Mouse (Mus musculus) brain, adult 2 months (tissue): ENCODE measurements around the gene Cacng4.
A peak's percentile ranks its signal among the peaks of the same experiment; 100 is the strongest.

Experiments used
- DNase-seq: peaks from one replicate; pipeline ENCODE4 v3.0.0; 2011; ENCODE audit warnings: low read depth, low spot score

The Cacng4 gene

DNA sequence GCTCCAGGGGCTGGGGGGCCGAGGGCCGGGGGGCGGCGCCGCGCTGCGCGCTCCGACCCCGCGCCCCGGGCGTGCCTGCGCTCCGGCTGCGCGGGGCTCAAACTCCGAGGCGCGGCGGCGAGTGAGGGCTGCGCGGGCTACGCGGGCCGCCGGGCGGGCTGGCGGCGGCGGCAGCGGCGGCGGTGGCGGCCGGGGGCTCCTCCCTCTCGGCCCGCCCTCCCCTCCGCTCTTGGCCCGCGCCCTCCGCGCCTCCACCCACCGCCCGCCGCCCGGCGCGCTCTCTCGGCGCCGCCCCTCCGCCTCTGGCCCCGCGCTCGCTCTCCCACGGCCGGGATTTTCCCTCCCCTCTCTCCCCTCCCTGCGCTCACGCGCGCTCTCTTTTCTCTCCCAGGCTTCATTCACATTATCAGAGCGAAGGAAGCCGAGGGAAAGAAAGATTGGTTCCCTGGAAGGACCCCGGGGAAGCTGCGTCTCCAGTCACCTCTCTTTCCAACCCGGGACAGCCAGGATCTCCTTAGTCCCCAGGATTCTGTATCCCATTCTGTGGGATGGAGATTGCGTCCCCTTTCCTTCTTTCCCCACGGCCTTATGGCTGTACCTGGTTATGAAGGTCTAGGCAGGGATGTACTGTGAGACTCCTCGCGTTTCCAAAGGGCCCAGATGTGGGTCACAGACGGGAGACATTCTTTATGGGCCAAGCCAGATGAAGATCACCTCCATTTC lies at the start of gene Cacng4:
Gene Cacng4, minus strand, starts transcription at position 11 of the 723 bp plus-strand sequence.
- DNase-seq, result peak; percentile 61

DNA sequence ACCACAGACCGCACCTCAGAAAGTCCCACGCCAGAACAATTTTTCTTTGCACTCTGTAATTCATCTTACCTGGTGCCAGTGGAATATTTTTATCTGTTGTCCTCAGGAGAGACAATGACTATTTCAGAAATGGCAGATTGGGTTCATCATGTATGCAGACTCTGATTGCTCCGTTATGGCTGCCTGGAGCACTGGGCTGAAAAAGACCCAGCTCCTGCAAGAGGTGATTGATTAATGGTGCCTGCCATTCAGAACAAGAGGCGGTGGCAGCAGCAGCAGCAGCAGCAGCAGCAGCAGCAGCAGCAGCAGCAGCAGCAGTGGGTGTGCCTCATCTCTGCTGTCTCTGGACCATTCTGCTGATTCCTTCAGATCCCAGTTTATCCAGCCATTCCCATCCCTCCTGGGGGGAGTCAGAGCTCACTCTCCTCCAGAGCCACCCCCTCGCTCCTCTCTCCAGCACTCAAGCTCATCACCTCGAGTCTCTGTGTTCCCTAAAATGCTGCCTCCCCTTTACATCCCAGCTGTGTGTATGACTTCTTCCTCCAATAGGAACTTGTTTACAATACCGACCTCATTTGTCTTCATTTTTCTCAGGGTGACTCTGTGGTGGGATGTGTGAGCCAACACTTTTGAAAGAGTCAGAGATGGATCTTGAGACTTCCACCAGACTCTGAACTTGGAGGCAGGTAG lies 39.1 kb upstream of the Cacng4 start:
- peak; percentile 16 for DNase-seq

DNA sequence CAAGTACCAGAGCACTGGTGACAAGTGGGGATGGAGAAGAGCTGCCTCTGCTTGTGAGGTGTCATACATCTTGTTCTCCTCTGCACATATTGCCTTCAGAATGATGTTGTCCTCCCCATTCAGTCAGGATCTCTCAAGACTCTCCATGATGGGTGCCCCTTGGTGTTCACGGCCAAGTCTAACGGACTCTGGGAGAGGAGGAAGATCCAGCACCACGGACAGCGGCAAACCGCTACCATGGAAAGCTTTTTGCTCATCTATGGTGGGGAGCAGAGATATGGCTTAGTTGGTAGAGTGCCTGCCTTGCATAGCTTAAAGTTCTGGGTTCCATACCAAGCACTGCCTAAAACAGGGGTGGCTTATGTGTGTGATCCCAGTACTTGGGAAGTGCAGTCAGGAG lies 22.8 kb upstream of the Cacng4 start:
- DNase-seq, result no peak

DNA sequence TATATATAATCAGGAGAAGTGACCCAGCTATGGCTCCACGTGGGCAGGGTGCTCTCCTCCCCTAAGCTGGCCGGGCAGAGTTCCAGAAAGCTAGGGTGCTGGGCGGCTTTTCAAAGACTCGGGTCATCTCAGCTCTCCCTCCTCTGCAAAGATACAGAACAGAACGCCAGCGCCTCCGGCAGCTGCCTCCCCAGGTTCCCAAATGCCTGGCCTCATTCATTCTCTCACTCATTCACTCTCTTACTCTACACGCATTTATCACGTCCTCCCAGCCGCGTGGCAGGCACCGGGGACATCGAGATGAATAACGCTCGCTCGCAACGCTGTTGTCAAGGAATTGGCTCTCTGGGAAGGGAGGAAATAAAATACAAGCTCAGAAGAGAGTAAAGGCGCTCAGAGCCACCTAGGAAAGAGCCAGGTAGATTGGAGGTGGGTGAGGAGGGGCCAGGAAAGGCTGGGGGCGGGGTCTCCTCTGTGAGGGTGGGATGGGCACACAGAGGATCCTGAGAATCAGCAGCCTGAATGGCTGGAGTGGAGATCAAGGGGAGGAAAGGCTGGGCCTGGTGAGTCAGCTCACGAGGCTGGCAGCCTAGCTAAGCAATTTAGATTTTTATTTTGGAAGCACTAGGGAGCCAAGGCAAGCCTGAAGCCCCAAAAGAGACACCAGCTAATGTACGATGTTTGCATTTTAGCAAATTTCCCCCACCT lies 18.7 kb upstream of the Cacng4 start:
- DNase-seq, result peak; percentile 71

DNA sequence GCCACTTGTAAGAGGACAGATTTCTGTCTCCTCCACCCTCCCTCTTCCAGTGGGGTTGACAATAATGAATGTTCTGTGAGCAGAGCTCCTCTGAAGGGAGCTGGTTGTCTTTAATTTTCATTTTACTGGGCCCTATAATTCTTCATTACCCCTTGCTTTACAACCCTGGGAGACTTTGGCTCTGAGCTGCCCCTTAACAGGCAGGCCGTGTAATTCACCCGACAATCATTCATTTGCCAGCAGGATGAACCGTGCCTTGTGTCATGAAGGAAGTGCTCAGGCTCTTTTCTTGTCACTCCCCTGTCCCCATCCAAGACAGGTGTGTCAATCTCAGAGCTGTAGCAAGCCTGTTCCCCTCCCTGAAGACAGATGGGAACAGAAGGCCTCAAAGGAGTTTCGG lies 18.1 kb upstream of the Cacng4 start:
- DNase-seq, result no peak

DNA sequence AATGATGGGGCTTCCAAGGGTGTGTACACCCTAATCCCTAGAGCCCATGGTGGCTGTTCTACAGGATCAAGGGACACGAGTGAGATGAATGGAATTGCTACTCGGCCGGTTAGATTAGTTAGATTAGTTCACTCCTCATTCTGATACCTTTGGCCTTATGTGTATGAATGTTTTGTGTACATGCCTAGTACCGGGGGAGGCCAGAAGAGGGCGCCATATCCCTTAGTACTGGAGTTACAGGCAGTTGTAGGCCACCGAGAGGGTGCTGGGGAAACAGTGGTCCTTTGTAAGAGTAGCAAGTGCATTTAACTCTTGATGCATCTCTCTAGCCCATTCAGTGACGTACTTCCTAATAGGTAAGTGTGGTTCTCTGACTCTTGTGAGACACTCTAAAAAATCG lies 14.2 kb upstream of the Cacng4 start:
- DNase-seq, result peak; percentile 23

DNA sequence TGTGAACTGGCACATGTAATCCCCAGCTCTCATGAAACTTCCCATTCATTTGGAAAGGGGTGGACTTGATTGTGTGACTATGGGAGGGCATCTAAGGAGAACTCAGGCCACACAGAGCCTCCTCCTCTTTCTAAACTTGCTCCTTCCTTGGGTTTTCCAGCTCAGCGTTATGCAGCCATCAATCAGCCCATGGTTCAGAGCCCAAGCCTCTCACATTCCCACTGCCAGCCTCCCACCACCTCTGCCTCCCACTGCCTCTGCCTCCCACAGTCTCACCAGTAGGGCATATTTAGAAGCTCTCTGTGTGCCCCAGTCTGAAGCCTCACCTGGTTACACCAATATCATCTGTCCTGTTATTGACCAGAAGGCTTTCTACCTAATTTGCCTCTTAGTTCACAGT lies 11.7 kb upstream of the Cacng4 start:
- DNase-seq, result no peak

DNA sequence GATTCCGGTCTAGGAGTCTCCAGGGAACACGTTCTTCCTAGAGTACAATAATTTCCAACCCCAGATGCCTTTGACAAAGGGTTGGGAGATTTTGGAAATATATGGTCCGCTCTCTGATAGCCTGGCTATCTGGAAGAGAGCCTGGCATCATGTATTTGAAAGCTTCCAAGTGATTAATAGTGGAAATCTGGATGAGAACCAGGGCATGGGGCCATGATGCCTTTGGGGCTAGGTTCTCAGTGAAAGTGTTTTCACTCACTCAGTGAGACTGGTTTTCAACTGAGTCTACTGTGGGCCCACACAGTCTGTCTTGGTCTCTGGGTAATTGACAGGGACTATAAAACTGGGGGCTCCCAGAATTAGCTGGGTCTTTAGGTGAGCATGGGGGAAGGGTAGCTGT lies 7.6 kb upstream of the Cacng4 start:
- DNase-seq, result no peak

DNA sequence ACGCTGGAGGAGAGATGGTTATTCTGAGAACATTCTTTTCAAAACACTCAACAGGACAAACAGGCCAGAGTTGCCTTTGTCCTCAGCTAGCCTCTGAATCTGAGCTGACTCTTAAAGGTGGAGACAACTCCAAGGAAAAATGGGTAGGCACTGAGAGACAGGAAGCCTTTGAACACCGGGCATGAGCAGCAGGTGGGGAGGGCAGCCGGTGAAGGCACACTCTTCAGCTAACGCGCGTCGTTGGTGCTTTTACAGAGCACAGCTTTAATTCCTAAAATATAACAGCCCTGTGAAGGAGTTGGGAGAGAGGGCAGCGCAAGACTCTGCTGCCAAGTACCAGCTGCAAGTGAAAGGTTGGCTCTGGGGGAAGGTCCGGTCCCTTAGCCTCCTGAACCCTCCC lies 5.0 kb upstream of the Cacng4 start:
- peak; percentile 23 for DNase-seq

DNA sequence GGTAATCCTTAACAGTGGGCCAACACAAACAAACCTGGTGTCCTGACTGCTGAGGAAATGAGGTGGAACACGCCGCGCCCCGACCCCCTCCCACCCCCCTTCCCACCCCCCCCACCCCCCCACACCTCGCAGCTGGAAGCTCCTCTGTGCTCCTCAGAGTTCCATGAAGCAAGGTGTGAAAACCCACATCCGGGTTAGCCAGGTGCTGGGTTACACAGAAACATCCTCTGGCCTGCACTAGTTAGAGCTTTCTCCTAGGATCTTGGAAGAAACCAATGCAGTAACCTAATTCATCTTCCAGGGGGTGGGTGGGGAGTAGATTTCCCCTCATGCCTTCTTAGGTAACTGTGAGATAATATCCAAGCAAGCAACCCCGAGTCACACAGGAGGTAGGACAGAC lies 2.0 kb upstream of the Cacng4 start:
- DNase-seq, result no peak

DNA sequence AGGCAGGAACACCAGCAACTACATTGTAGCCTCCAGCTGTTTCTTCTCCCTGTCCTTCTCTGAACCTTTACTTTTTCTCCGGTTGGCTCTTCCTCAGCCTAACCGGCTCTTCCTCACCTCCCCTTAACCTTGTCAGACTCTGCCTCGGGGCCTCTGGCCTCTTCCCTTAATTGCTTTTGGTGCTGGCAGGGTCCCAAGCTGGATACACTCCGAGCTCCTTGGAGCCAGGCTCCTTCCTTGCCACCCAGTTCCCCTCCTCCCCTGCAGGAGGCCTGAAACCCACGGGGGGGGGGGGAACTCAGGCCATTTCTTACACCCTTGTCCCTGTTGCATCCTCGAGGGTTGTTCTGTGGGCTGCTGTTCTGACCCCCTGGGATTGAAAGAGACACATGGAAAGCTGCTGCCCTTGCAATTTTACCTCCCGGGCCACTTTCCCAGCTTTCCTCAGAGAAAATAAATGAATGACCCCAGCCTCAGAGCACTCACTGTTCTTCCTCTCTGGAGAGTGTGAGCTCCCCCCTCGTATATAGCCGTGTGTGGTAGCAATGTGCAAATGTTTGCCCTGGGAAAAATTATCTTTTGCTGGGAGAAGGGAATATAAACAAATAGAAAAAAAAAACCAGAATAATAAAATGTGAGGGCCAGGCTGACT lies 1.2 kb upstream of the Cacng4 start:
- peak; percentile 24 for DNase-seq

DNA sequence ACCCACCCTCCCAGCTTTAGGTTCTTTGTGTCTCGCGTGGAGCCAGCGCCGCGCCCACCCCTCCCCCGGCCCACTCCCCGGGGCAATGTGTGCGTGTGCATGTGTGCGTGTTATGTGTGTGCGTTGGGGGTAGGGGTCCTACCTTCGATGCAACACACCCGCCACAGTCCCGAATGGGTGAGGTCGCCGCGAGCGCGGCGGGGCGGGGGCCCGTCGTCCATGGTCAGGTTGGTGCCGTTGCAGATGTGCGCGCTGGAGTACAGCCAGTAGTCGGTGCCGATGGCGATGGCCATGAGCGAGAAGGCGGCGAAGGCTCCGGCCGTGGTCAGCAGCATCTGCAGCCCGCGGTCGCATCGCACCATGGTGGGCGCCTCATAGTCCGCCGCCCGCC lies 259 bp downstream of the Cacng4 start:
- DNase-seq, result no peak

DNA sequence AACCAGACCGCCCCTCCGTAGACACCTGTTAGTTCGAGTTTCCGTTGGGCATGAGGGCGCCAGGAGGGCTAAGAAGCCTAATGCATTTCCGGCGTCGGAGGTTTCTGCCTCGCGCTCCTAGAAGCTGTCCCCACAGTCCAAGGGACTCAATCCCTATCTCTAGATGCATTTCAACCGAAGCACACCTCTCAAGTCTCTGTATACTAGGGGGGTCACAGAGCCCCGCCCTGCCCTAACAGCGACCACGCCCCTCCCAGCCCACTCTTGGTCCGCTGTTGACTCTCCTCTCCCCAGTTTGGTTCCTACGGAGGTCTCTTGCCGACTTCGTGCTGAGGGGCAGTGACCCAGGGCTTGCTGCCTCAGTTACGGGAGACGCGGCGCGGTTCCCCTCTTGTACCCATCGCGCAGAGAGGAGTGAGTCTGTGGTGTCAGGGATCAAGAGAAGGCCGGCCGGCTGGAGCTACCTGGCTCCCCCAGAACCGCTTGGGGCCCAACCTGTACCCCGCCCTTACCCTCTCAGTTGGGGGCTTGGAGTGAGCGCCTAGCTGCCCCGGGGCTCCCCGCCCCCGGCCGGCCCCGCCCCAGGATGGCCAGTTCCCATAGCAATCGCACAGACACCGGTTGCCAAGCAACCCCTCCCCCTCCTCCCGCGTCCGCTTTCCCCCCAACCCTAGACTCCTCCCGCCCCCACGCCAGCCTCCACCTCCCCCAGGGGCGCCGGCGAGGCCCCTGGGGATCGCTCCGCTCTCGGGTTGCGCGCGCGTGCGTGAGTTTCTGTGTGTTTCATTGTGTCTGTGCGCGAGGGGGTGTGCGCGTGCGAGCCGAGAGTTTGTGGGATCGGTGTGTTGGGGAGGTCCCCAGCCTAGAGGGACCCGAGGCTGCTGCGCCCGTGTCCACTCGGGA lies 906 bp downstream of the Cacng4 start:
- DNase-seq, result peak; percentile 51

DNA sequence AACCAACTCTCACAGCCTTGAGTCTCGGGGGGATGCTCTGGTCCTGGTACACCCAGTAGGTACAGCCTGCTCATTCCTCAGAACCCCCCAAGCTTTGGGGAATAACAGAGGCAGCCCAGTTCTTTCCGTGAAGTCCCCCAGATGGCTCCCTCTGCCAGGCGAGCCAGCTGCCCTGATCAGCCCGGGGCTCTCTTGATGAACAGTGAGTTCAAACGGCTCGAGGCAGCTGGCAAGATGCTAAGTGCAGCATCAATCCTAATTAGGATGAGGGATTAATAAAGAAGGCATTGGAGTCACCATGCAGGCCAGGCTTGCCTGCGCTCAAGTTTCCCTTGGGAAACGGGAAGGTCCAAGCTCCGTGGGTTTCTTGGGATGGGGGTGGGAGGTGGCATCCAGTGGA lies 2.2 kb downstream of the Cacng4 start:
- DNase-seq, result peak; percentile 43

DNA sequence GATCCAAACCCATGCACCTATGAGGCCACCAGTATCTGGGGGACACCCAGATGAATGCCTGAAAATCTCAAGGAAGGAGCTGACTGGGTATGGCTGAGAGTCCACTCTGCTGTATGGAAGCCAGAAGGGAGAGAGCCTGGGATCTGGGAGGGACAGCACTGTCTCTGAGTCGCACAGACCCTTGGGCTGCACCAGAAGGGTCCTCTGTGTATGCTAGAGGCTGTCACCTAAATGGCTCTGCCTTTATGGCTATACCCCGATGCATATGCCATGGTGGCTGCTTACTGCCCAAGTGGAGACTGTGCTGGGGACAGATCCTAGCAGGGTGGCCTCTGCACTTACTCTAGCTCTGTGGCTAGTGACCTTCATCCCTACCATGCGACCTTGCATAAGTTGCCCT lies 8.6 kb downstream of the Cacng4 start:
- DNase-seq, result no peak

DNA sequence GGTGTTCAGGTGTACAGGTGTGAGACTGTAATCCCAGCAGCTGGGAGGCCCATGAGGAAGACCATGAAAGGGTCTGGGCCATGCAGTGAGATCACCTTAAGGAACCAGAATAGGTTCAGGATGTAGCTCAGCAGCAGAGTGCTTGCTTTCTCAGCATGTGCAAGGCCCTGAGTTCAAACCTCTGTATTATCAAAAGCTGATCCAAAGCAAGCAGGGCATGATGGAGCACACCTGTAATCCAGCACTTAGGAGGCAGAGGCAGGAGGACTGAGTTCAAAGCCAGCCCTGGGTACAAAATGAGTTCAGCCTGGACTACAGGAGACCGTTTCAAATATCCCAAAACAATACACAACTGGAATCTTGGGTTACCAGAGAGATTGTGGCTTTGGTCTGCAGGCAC lies 9.1 kb downstream of the Cacng4 start:
- no peak for DNase-seq

DNA sequence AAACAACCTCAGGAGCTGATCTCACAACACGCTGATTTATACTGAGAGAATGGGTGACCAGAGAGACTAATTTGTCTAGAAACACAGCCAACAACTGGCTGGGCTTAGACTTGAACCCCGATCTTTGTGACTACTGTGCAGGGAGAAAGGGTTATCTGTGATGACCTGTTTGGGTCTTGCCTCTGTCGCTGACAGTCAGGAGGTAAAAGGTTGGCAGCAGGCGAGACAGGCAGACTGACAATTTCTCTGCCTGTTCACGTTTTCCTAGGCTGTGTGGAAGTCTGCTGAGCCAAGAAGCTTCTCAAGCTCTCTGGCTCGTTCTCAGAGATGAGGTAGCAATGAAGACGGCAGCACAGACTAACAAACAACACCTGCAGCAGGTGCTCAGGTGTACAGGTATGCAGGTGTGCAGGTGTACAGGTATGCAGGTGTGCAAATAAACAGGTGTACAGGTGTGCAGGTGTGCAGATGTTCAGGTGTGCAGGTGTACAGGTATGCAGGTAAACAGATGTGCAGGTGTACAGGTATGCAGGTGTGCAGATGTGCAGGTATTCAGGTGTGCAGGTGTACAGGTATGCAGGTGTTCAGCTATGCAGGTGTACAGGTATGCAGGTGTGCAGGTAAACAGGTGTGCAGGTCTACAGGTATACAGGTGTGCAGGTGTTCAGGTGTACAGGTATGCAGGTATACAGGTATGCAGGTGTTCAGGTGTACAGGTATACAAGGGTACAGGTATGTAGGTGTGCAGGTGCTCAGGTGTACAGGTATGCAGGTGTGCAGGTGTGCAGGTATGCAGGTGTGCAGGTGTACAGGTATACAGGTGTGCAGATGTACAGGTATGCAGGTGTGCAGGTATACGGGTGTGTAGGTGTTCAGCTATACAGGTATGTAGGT lies 10.2 kb downstream of the Cacng4 start:
- DNase-seq, result no peak

DNA sequence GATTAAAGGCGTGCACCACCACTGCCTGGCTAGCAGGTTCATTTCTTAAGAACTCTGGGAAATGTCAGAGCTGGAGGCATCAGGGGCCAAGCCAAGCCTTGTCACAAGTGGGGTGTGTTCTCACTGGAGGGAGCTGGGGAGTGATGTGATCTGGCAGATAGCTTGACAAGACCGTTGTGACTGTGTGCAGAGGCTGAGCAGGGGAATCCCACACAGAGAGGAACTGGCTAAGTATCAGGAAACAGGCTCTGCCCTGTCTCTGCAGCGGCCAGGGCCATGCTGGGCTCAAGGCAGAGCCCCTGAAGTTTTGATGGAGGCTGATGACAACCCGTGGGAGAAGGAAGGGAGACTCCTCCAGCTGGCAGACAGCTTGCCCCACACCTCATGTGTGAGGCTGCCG lies 11.8 kb downstream of the Cacng4 start:
- peak; percentile 35 for DNase-seq

DNA sequence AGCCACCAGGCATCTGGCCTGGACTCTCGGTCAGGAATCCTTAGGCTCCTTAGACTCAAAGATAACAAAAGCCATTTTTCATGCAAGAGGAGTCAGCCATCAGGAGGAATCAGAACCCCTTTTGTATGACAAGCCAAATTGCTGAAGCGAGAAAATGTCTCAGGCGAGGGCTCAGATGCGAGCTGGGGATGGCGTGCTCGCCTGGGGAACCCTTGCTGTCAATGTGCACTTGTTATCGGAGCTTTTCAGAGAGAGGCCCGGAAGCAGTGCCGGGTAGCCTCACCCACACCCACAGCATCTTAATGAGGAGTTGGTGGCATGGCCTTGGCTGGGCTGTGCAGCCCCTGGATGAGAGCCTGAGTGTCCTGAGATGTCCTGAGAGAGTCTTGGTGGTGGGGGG lies 15.5 kb downstream of the Cacng4 start:
- DNase-seq, result peak; percentile 55

DNA sequence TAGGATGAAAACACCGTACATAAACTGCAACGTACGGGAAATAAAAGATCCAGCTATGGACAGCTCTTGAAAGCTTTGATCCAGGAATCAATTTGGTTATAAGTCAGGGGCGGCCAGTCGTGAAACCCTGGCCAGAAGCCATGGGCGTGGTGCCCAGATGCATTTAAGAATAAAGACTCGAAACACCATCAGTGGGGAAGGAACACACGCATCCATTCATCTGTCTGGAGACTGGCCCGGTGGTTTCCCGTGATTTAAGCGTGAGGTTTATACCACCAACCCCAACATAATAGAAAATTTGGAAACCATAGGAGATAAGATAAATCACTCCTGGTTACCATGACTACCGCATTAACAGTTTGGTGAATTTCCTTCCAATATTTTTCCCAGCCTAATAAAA lies 16.9 kb downstream of the Cacng4 start:
- DNase-seq, result peak; percentile 14
